Mouse (Mus musculus): Measurements from ENCODE around the gene Gp6. TPM values are rescaled to one million over a fixed set of nuclear protein-coding genes. Genes with fewer than 3 reads are reported as not detected.

The Gp6 gene
- polyA plus RNA-seq (2015; fragmentation: Nextera tagmentation; extraction: Ambion mirVana): not detected in 2 replicates

DNA sequence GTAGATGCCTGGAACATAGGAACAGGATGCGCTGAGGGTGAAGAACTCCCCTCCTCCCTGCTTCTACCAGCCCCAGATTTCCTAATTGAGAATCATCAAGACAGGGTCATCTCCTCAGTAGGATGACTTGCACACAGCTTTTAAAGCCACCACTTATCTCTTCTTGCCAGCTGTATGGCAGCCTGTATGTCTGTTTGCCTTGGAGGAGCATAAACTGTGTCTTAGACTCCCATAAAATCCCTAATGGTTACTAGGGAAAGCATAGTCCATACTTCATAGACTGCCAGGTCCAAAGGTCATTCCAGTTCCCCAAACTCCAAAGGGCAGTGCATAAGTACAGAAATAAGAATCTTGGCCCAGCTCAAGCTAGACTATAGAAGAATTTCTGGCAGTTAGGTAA is at the start of gene Gp6:
Gene Gp6 (minus strand): TSS at position 15 of the 400 bp plus-strand sequence.
- H3K4me1 ChIP-seq (replicated peaks; ENCODE audit: control insufficient read depth, insufficient read depth, low read length): no peaks in the 10 kb centered on the region
- H3K36me3 ChIP-seq (ENCODE audit: control insufficient read depth, insufficient read depth): no peaks in the 10 kb centered on the region
- H3K27me3 ChIP-seq (replicated peaks; ENCODE audit: control insufficient read depth, insufficient read depth, low read length): no peaks in the 10 kb centered on the region
- no peak for TF ChIP-seq CTCF (IDR thresholded peaks at IDR 0.05; ENCODE audit: low read depth)
- H3K9ac ChIP-seq (ENCODE audit: low read depth, low read length): no peak within 1 kb of the TSS
- H3K4me2 ChIP-seq (replicated peaks; ENCODE audit: low read depth): no peak within 1 kb of the TSS
- ATAC-seq: peak; percentile 83
- no peaks in the 10 kb centered on the region for H3K9me3 ChIP-seq (ENCODE audit: control insufficient read depth)
- H3K27ac ChIP-seq (ENCODE audit: low read depth, low read length): no peak within 1 kb of the TSS
- 86% methylated on average over 1 of the region's 1 CpGs for WGBS
- H3K4me3 ChIP-seq (ENCODE audit: low read depth, low read length): no peak within 1 kb of the TSS

DNA sequence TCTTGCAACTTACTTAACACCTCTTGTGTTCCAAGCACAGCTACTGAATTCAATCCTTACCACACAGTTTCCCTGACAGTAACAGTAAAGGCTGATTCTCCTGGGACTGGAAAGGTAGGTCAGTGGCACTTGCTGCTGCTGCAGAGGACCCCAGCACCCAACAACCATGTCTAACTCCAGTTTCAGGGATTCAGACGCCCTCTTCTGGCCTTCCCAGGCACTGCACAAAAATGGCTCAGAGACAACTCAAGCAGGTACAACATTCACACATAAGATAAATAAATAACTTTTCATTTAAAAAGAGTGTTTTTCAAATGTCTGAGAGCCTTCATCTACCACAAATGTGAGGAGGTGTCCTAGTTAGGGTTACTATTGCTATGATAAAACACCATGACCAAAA is 49.6 kb upstream of the Gp6 start:
- ATAC-seq: no peak
- 0% methylated on average over 1 of the region's 1 CpGs for WGBS

DNA sequence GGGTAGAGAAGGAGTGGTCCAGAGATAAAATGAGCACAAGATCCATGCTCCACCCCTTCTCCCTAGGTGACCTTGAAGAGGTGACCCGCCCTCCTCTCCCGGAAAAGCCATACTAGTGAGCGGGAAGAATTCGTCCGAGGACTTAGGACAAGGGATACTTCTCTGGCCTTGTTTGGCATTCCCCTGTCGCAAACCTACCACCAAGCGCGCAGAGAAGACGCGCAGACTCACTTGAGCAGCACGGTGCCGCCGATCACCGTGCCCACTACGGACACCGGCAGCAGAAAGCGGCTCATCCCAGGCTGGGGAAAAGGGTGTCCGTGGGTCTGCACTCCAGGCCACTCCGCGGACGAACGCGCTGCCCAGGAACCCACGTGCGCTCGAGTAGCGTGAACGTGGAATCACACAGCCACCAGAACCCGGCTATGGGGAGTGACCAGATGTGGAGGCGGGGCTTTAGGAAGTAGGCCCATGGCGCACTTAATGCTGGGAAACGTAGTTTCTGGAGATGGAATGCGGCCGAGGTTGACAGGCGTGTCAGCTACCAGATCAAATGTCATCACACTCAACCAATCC is 47.8 kb upstream of the Gp6 start, which contains the start of gene Rdh13:
Gene Rdh13 (minus strand): TSS at position 434 of the 576 bp plus-strand sequence.
- WGBS: under 1% methylated on average over 35 of the region's 35 CpGs
- peak; percentile 38 for TF ChIP-seq CTCF (IDR thresholded peaks at IDR 0.05; ENCODE audit: low read depth)
- Histone ChIP-seq H3K9ac (ENCODE audit: low read depth, low read length) (peak within 1 kb of the TSS; percentile 51), H3K4me1 (replicated peaks; ENCODE audit: control insufficient read depth, insufficient read depth, low read length) (no peaks in the 10 kb centered on the region), H3K9me3 (ENCODE audit: control insufficient read depth) (no peaks in the 10 kb centered on the region), H3K4me3 (ENCODE audit: low read depth, low read length) (peak within 1 kb of the TSS; percentile 60), H3K4me2 (replicated peaks; ENCODE audit: low read depth) (peak within 1 kb of the TSS; percentile 74), H3K27me3 (replicated peaks; ENCODE audit: control insufficient read depth, insufficient read depth, low read length) (no peaks in the 10 kb centered on the region), H3K27ac (ENCODE audit: low read depth, low read length) (0 out of 2 replicates have a peak within 1 kb of the TSS, but pooled peaks have one; percentile 41), H3K36me3 (ENCODE audit: control insufficient read depth, insufficient read depth) (peaks cover 30% of the 10 kb centered on the region)
- ATAC-seq: peak; percentile 96

More for the DNA sequence above, 49.6 kb upstream of the Gp6 start:
- Histone ChIP-seq H3K9ac (ENCODE audit: low read depth, low read length) (no peak overlapping the region), H3K27me3 (replicated peaks; ENCODE audit: control insufficient read depth, insufficient read depth, low read length) (no peaks in the 10 kb centered on the region), H3K4me3 (ENCODE audit: low read depth, low read length) (no peak overlapping the region), H3K4me2 (replicated peaks; ENCODE audit: low read depth) (no peak overlapping the region), H3K9me3 (ENCODE audit: control insufficient read depth) (no peaks in the 10 kb centered on the region), H3K4me1 (replicated peaks; ENCODE audit: control insufficient read depth, insufficient read depth, low read length) (no peaks in the 10 kb centered on the region), H3K27ac (ENCODE audit: low read depth, low read length) (no peak overlapping the region), H3K36me3 (ENCODE audit: control insufficient read depth, insufficient read depth) (peaks cover 15% of the 10 kb centered on the region)
- TF ChIP-seq CTCF (IDR thresholded peaks at IDR 0.05; ENCODE audit: low read depth): peak; percentile 41

DNA sequence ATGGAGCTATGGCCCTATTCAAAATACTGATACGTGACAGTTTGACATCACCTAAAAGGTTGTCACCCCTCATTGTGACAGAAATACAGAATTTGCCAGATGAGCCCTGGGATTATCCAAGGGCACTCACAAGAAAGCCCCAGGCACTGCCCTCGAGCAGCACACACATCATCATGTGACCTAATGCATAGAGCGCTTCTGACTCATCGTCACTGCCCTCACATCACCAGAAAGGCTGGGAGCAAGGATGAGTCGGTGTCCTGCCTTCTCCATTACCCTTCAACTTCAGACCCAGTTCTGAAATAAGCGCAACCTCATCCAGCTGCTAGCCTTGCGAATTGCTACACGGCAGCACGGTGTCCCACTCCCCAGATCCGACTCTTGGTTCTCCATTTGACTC is 43.0 kb upstream of the Gp6 start:
- H3K27ac ChIP-seq (ENCODE audit: low read depth, low read length): no peak overlapping the region
- WGBS: 90% methylated on average over 10 of the region's 10 CpGs
- peaks cover 51% of the 10 kb centered on the region for H3K36me3 ChIP-seq (ENCODE audit: control insufficient read depth, insufficient read depth)
- no peak overlapping the region for H3K4me2 ChIP-seq (replicated peaks; ENCODE audit: low read depth)
- no peak overlapping the region for H3K4me3 ChIP-seq (ENCODE audit: low read depth, low read length)
- no peaks in the 10 kb centered on the region for H3K27me3 ChIP-seq (replicated peaks; ENCODE audit: control insufficient read depth, insufficient read depth, low read length)
- no peaks in the 10 kb centered on the region for H3K9me3 ChIP-seq (ENCODE audit: control insufficient read depth)
- TF ChIP-seq CTCF (IDR thresholded peaks at IDR 0.05; ENCODE audit: low read depth): no peak
- no peaks in the 10 kb centered on the region for H3K4me1 ChIP-seq (replicated peaks; ENCODE audit: control insufficient read depth, insufficient read depth, low read length)
- ATAC-seq: no peak
- H3K9ac ChIP-seq (ENCODE audit: low read depth, low read length): no peak overlapping the region

DNA sequence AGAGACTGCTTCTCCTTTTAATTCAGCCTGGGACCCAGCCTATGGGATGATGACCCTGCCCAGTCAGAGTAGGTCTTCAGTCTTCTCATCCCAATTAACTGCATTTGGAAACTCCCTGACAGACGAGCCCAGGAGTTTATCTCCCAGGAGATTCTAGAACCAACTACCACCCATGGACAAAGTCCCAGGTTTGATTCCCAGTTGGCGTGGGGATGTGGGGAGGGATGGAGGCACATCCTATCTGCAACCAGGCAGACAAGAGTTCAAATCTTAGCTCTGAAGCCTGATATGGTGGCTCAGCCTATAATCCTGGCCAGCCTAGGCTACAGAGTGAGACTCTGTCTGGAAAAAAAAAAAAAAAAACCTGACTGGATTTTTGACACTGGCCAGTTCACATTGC is 40.2 kb upstream of the Gp6 start:
- no peak for ATAC-seq
- no peak overlapping the region for H3K4me3 ChIP-seq (ENCODE audit: low read depth, low read length)
- no peak overlapping the region for H3K27ac ChIP-seq (ENCODE audit: low read depth, low read length)
- no peaks in the 10 kb centered on the region for H3K9me3 ChIP-seq (ENCODE audit: control insufficient read depth)
- H3K4me2 ChIP-seq (replicated peaks; ENCODE audit: low read depth): no peak overlapping the region
- H3K9ac ChIP-seq (ENCODE audit: low read depth, low read length): no peak overlapping the region
- H3K36me3 ChIP-seq (ENCODE audit: control insufficient read depth, insufficient read depth): peaks cover 66% of the 10 kb centered on the region
- TF ChIP-seq CTCF (IDR thresholded peaks at IDR 0.05; ENCODE audit: low read depth): no peak
- H3K27me3 ChIP-seq (replicated peaks; ENCODE audit: control insufficient read depth, insufficient read depth, low read length): no peaks in the 10 kb centered on the region
- H3K4me1 ChIP-seq (replicated peaks; ENCODE audit: control insufficient read depth, insufficient read depth, low read length): no peaks in the 10 kb centered on the region
- 84% methylated on average over 2 of the region's 2 CpGs for WGBS

DNA sequence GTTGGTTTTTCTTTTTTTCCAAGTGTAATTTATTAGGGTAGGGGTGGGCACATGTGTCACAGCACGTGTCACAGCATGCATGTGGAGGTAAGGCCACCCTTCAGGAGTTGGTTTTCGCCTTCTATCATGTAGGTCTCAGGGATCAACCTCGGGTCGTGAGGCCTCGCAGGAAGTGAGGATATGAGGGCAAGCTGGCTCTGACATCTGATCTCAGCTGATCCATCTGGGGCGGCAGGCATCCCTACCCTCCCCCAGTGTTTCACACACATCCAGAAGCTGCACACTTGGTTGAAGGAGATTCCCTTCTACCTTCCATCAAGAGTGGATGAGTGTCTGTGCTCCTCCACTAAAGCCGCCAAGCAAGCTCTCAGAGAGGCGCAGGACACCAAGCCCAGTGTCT is 34.5 kb upstream of the Gp6 start:
- H3K27me3 ChIP-seq (replicated peaks; ENCODE audit: control insufficient read depth, insufficient read depth, low read length): no peaks in the 10 kb centered on the region
- H3K4me3 ChIP-seq (ENCODE audit: low read depth, low read length): no peak overlapping the region
- H3K4me1 ChIP-seq (replicated peaks; ENCODE audit: control insufficient read depth, insufficient read depth, low read length): no peaks in the 10 kb centered on the region
- 95% methylated on average over 8 of the region's 8 CpGs for WGBS
- ATAC-seq: no peak
- peaks cover 55% of the 10 kb centered on the region for H3K36me3 ChIP-seq (ENCODE audit: control insufficient read depth, insufficient read depth)
- no peak overlapping the region for H3K4me2 ChIP-seq (replicated peaks; ENCODE audit: low read depth)
- no peak for TF ChIP-seq CTCF (IDR thresholded peaks at IDR 0.05; ENCODE audit: low read depth)
- H3K9me3 ChIP-seq (ENCODE audit: control insufficient read depth): no peaks in the 10 kb centered on the region
- no peak overlapping the region for H3K27ac ChIP-seq (ENCODE audit: low read depth, low read length)
- no peak overlapping the region for H3K9ac ChIP-seq (ENCODE audit: low read depth, low read length)
